Mouse (Mus musculus): ENCODE measurements around the gene Gga3.

GRCm38 (mm10) chr11:115641664-115642036, 37.8 kb upstream of the Gga3 start:
- no peak for TF ChIP-seq CTCF (IDR thresholded peaks at IDR 0.05; ENCODE audit: low read depth, low read length)
- TF ChIP-seq GATA1 (IDR thresholded peaks at IDR 0.05; ENCODE audit: borderline replicate concordance, low read length), result no peak

Measured in G1E (cell line).